ENCODE assay signal across 15 mouse cellular contexts in the genomic region with DNA sequence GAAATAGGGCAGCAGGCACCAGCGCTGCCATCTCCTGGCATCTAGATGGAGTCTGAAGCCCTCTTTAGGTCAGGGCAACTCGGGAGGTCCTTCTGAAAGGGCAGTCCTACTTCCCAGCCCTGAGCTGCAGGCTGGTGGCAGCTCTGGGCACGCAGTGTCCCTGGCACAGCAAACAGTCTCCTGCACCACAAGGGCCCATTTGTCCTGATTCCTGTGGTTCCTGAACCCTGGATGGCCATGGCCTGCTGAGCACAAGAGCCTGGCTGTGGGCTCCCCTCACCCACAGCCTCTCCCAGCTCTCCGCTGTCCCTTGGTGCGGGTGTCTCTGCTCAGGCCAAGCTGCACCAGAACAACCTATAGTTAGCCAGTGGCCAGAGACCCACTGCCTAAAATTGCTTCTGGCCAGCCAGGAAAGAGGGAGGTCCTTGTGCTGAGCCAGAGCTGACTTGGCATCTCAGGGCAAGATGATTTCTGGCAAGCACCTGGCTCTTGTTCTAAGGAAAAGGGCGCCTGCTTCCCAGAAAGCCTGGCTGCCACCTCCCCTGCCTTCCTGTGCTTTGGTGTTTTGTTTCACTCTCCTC. TPM values are rescaled to one million over a fixed set of nuclear protein-coding genes. Genes with fewer than 3 reads are reported as not detected.
DNase-seq lines count a peak whose midpoint lies in the region; ATAC-seq and TF ChIP-seq lines count a peak whose summit lies in the region.
"Had no signal": no experiment of that assay in that cellular context is flagged by ENCODE, and none has a peak within 500 bp of the region (broad histone marks: within the 10 kb centered on the region; RNA-seq: fewer than 3 reads in every experiment).

No protein-coding gene starts in this region.

- 75% methylated on average over 6 of the region's 6 CpGs for WGBS in stomach, postnatal 0 days

- H3K27ac ChIP-seq in gastrocnemius, adult 2 months, result peak overlapping the region; percentile 88
- H3K27ac ChIP-seq in stomach, postnatal 0 days (replicated peaks), result peak overlapping the region; percentile 8; the same call in 1 of the 2 replicates
- H3K27ac ChIP-seq: embryonic facial prominence, embryonic 12.5 days; kidney, embryonic 15.5 days; neural tube, embryonic 12.5 days had no signal

- no peaks in the 10 kb centered on the region for H3K9me3 ChIP-seq in stomach, postnatal 0 days (ENCODE audit: control insufficient read depth, low read length)
- H3K9me3 ChIP-seq: embryonic facial prominence, embryonic 12.5 days; kidney, embryonic 15.5 days; neural tube, embryonic 12.5 days had no signal

- no peak overlapping the region for H3K4me2 ChIP-seq in stomach, postnatal 0 days (replicated peaks; ENCODE audit: low read depth)
- H3K4me2 ChIP-seq: embryonic facial prominence, embryonic 12.5 days; kidney, embryonic 15.5 days; neural tube, embryonic 12.5 days had no signal

- peak; percentile 70 for DNase-seq in gastrocnemius, adult 2 months
- no peak for DNase-seq in gastrocnemius, postnatal 10 days
- peak; percentile 86 for DNase-seq in right cerebral cortex, adult 18-20 months
- no peak for DNase-seq in right cerebral cortex, postnatal 14 days
- peak; percentile 61 to 65 for DNase-seq in layer of hippocampus, postnatal 10 days (ENCODE audit: low spot score in 2 of 2)
- no peak for DNase-seq in stomach, postnatal 0 days (ENCODE audit: low spot score)
- DNase-seq in thymus, postnatal 10 days (ENCODE audit: low spot score in 2 of 2), result no peak
- DNase-seq: adrenal gland, adult 2 months; liver, postnatal 0 days; thymus, postnatal 14 days had no signal

- no peak for TF ChIP-seq CTCF in gastrocnemius, adult 2 months (IDR thresholded peaks at IDR 0.05)
- TF ChIP-seq CTCF in stomach, postnatal 0 days (IDR thresholded peaks at IDR 0.05; ENCODE audit: low read depth), result no peak

- H3K4me3 ChIP-seq in gastrocnemius, adult 2 months, result peak overlapping the region; percentile 25; the same call in 1 of the 2 replicates
- H3K4me3 ChIP-seq in stomach, postnatal 0 days (ENCODE audit: low read depth, low read length), result no peak overlapping the region
- H3K4me3 ChIP-seq: embryonic facial prominence, embryonic 12.5 days; kidney, embryonic 15.5 days; neural tube, embryonic 12.5 days had no signal

- H3K9ac ChIP-seq in stomach, postnatal 0 days (ENCODE audit: low read length), result peak overlapping the region; percentile 27; the same call in 1 of the 2 replicates
- H3K9ac ChIP-seq: embryonic facial prominence, embryonic 12.5 days; kidney, embryonic 15.5 days; liver, postnatal 0 days; neural tube, embryonic 12.5 days had no signal

- no peaks in the 10 kb centered on the region for H3K36me3 ChIP-seq in stomach, postnatal 0 days (ENCODE audit: control insufficient read depth, insufficient read depth, low read length)
- H3K36me3 ChIP-seq: neural tube, embryonic 12.5 days had no signal

- no peak for TF ChIP-seq EP300 in stomach, postnatal 0 days (optimal IDR thresholded peaks at IDR 0.05)

- intact Hi-C loops in gastrocnemius, adult 2 months (cut with DNase I), result loop anchor here (2.0 kb wide), 1 partner anchor 17 kb away; no protein-coding TSS in a partner anchor

- peaks cover 24% of the 10 kb centered on the region for H3K4me1 ChIP-seq in stomach, postnatal 0 days (replicated peaks; ENCODE audit: control insufficient read depth, insufficient read depth)

- no peaks in the 10 kb centered on the region for H3K27me3 ChIP-seq in stomach, postnatal 0 days (ENCODE audit: control insufficient read depth, insufficient read depth, low read length)
- H3K27me3 ChIP-seq: embryonic facial prominence, embryonic 12.5 days; kidney, embryonic 15.5 days; neural tube, embryonic 12.5 days had no signal

- no peak for ATAC-seq in stomach, postnatal 0 days (ENCODE audit: low FRiP score, low TSS enrichment)
- no peak for ATAC-seq in CD4-positive, CD25-positive, alpha-beta regulatory T cell, adult 4 months
- ATAC-seq: liver, postnatal 0 days had no signal

RNA-seq across cellular contexts. Expression of a gene that starts 8.7 kb away (rescaled TPM):
- total RNA-seq in gastrocnemius, adult 2 months (2021), result 10 to 100 TPM in 1 of 2 experiments, 1 to 10 TPM in 1; 9.9 to 10.1 TPM
- total RNA-seq in gastrocnemius, postnatal 10 days (2021), result 10 to 100 TPM; 33.1 to 43.9 TPM
- total RNA-seq in layer of hippocampus, postnatal 10 days (2021), result 100 to 1,000 TPM; 155 to 158 TPM
- 23.9 and 26.8 TPM in 2 replicates for polyA plus RNA-seq in stomach, postnatal 0 days (2015; fragmentation: Nextera tagmentation; extraction: Ambion mirVana)
- polyA plus RNA-seq in CD4-positive, CD25-positive, alpha-beta regulatory T cell, adult 4 months (2017; shearing (Covaris generic)), result 1 to 10 TPM; 4.3 to 8.8 TPM

RNA-seq across cellular contexts. Expression of a gene that starts 15.8 kb away (rescaled TPM):
- total RNA-seq in gastrocnemius, adult 2 months (2021), result under 1 TPM in 1 of 2 experiments, not detected in 1; 0.98 TPM
- total RNA-seq in gastrocnemius, postnatal 10 days (2021), result 1 to 10 TPM in 1 of 2 experiments, not detected in 1; 2.0 TPM
- 1 to 10 TPM in 1 of 2 experiments, not detected in 1; 1.2 TPM for total RNA-seq in layer of hippocampus, postnatal 10 days (2021)
- polyA plus RNA-seq in stomach, postnatal 0 days (2015; fragmentation: Nextera tagmentation; extraction: Ambion mirVana), result 5.5 and 6.2 TPM in 2 replicates
- not detected for polyA plus RNA-seq in CD4-positive, CD25-positive, alpha-beta regulatory T cell, adult 4 months (2017; shearing (Covaris generic))

RNA-seq across cellular contexts. Expression of a gene that starts 25.0 kb away (rescaled TPM):
- total RNA-seq in gastrocnemius, adult 2 months (2021), result 1 to 10 TPM in 1 of 2 experiments, under 1 TPM in 1; 0.56 to 1.1 TPM
- 1 to 10 TPM; 1.9 to 3.5 TPM for total RNA-seq in gastrocnemius, postnatal 10 days (2021)
- total RNA-seq in layer of hippocampus, postnatal 10 days (2021), result 1 to 10 TPM; 1.2 to 1.9 TPM
- 1.2 and 1.3 TPM in 2 replicates for polyA plus RNA-seq in stomach, postnatal 0 days (2015; fragmentation: Nextera tagmentation; extraction: Ambion mirVana)
- polyA plus RNA-seq in CD4-positive, CD25-positive, alpha-beta regulatory T cell, adult 4 months (2017; shearing (Covaris generic)), result not detected

RNA-seq across cellular contexts. Expression of a gene that starts 41.5 kb away (rescaled TPM):
- not detected for total RNA-seq in gastrocnemius, adult 2 months (2021)
- total RNA-seq in gastrocnemius, postnatal 10 days (2021), result not detected
- total RNA-seq in layer of hippocampus, postnatal 10 days (2021), result not detected
- polyA plus RNA-seq in stomach, postnatal 0 days (2015; fragmentation: Nextera tagmentation; extraction: Ambion mirVana), result 2.0 and 3.3 TPM in 2 replicates
- polyA plus RNA-seq in CD4-positive, CD25-positive, alpha-beta regulatory T cell, adult 4 months (2017; shearing (Covaris generic)), result not detected
- total RNA-seq: heart, adult 8-10 months had no signal
- polyA plus RNA-seq: adrenal gland, adult 2 months; embryonic facial prominence, embryonic 12.5 days; liver, postnatal 0 days; neural tube, embryonic 12.5 days had no signal

RNA-seq across cellular contexts. Expression of a gene that starts 53.8 kb away (rescaled TPM):
- 10 to 100 TPM; 21.2 to 25.5 TPM for total RNA-seq in gastrocnemius, adult 2 months (2021)
- total RNA-seq in gastrocnemius, postnatal 10 days (2021), result 10 to 100 TPM; 28.3 to 31.5 TPM
- total RNA-seq in layer of hippocampus, postnatal 10 days (2021), result 10 to 100 TPM; 37.2 to 37.4 TPM
- polyA plus RNA-seq in stomach, postnatal 0 days (2015; fragmentation: Nextera tagmentation; extraction: Ambion mirVana), result 25.3 and 28.3 TPM in 2 replicates
- polyA plus RNA-seq in CD4-positive, CD25-positive, alpha-beta regulatory T cell, adult 4 months (2017; shearing (Covaris generic)), result 10 to 100 TPM; 19.5 to 24.0 TPM

Comparison
In these comparisons a context has a peak if more than half of its experiments do, and no peak if none do; other contexts are left out.
1. DNase-seq: peak in gastrocnemius, adult 2 months (single experiment), right cerebral cortex, adult 18-20 months (single experiment) and layer of hippocampus, postnatal 10 days (2 of 2); none in gastrocnemius, postnatal 10 days (single experiment), right cerebral cortex, postnatal 14 days (single experiment), stomach, postnatal 0 days (single experiment) and thymus, postnatal 10 days (0 of 2).